Mouse (Mus musculus) midbrain, embryonic 11.5 days (tissue): Measurements from ENCODE around the gene Ivd. TPM values are rescaled to one million over a fixed set of nuclear protein-coding genes. Genes with fewer than 3 reads are reported as not detected.

Experiments used
- ATAC-seq: fragments of 200-750 bp; cut with Nextera tagmentation; 2 replicates; pipeline ENCODE4 v1.8.0; 2017; ENCODE audit warnings: moderate TSS enrichment, moderate library complexity; ENCODE audit not compliant: low FRiP score
- DNase-seq: peaks from one replicate; pipeline ENCODE4 v3.0.0; 2015; ENCODE audit warnings: low spot score; ENCODE audit errors: missing footprints
- H3K27ac ChIP-seq: fragments of 300-500 bp; sonication (generic); 2 replicates; pipeline ENCODE4 v1.5.1; 2014; ENCODE audit warnings: low read depth, low read length
- H3K27me3 ChIP-seq: fragments of 300-500 bp; sonication (generic); 2 replicates; pipeline ENCODE4 v1.6.1; 2014; ENCODE audit warnings: mild to moderate bottlenecking, low read length, moderate library complexity, mixed read lengths; ENCODE audit not compliant: control insufficient read depth, insufficient read depth
- H3K36me3 ChIP-seq: fragments of 300-500 bp; sonication (generic); 2 replicates; pipeline ENCODE4 v1.6.1; 2014; ENCODE audit warnings: mild to moderate bottlenecking, low read length, moderate library complexity, mixed read lengths; ENCODE audit not compliant: control insufficient read depth, insufficient read depth
- H3K4me1 ChIP-seq: fragments of 300-500 bp; sonication (generic); 2 replicates; pipeline ENCODE4 v1.6.1; 2014; ENCODE audit warnings: low read length; ENCODE audit not compliant: control insufficient read depth, insufficient read depth
- H3K4me2 ChIP-seq: fragments of 300-500 bp; sonication (generic); 2 replicates; pipeline ENCODE4 v1.6.1; 2014; ENCODE audit warnings: mild to moderate bottlenecking, moderate library complexity
- H3K4me3 ChIP-seq: fragments of 300-500 bp; sonication (generic); 2 replicates; pipeline ENCODE4 v1.5.1; 2014; ENCODE audit warnings: low read depth, low read length
- H3K9ac ChIP-seq: fragments of 300-500 bp; sonication (generic); 2 replicates; pipeline ENCODE4 v1.6.1; 2014; ENCODE audit warnings: low read length
- H3K9me3 ChIP-seq: fragments of 300-500 bp; sonication (generic); 2 replicates; pipeline ENCODE4 v1.6.1; 2016; ENCODE audit warnings: low read length; ENCODE audit not compliant: control insufficient read depth
- WGBS: fragments of 180-500 bp; shearing (Covaris S2); extraction: QIAGEN DNeasy Blood & Tissue Kit; methylation state at CpG from one replicate; pipeline ENCODE4 v1.1.7; 2014; 5-methylcytosine and 5-hydroxymethylcytosine counted together
- polyA plus RNA-seq: library from polyadenylated mRNA; unstranded; fragments of >200 nt; fragmentation: Nextera tagmentation; extraction: Ambion mirVana; gene quantifications from 2 replicates; pipeline ENCODE4 v1.2.1, GENCODE M21; 2014

Ivd gene
- polyA plus RNA-seq, 1 experiment from 2014 or later: 40.5 TPM

DNA sequence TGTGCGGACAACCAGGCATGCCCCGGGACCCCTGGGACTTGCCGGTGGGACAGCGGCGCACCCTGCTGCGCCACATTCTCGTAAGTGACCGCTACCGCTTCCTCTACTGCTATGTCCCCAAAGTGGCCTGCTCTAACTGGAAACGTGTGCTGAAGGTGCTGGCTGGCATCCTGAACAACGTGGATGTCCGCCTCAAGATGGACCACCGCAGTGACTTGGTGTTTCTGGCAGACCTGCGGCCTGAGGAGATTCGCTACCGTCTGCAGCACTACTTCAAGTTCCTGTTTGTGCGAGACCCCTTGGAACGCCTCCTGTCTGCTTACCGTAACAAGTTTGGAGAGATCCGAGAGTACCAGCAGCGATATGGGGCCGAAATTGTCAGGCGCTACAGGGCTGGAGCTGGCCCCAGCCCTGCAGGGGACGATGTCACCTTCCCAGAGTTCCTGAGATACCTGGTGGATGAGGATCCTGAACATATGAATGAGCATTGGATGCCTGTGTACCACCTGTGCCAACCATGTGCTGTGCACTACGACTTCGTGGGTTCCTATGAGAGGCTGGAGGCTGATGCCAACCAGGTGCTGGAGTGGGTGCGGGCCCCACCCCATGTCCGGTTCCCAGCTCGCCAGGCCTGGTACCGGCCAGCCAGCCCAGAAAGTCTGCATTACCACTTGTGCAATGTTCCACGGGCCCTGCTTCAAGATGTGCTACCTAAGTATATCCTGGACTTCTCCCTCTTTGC, 65.4 kb downstream of the Ivd start:
- 37% methylated on average over 31 of the region's 31 CpGs for WGBS
- no peak for ATAC-seq
- Histone ChIP-seq H3K36me3 (no peaks in the 10 kb centered on the region; the same call in 1 of the 2 replicates), H3K27ac (no peak overlapping the region; the same call in 1 of the 2 replicates), H3K9ac (peak overlapping the region; percentile 84), H3K4me1 (peaks cover 25% of the 10 kb centered on the region), H3K27me3 (no peaks in the 10 kb centered on the region), H3K9me3 (no peaks in the 10 kb centered on the region), H3K4me2 (peak overlapping the region; percentile 97), H3K4me3 (peak overlapping the region; percentile 64)
- DNase-seq: no peak

Other genes with a start within 250 kb of the Ivd start
- gene Pak6, start 198.7 kb upstream of the Ivd start, polyA plus RNA-seq: 1.2 and 1.4 TPM in 2 replicates
- gene Ankrd63, start 158.0 kb upstream of the Ivd start, polyA plus RNA-seq: not detected in 2 replicates
- gene Plcb2, start 133.5 kb upstream of the Ivd start, polyA plus RNA-seq: 0.20 and 0.33 TPM in 2 replicates
- gene Inafm2, start 116.2 kb upstream of the Ivd start, polyA plus RNA-seq: 36.0 and 39.9 TPM in 2 replicates
- gene Ccdc9b, start 99.3 kb upstream of the Ivd start, polyA plus RNA-seq: 0.86 and 0.92 TPM in 2 replicates
- gene Phgr1, start 89.2 kb upstream of the Ivd start, polyA plus RNA-seq: not detected in 2 replicates
- 7.8 and 8.0 TPM in 2 replicates for gene Disp2, start 82.2 kb upstream of the Ivd start, polyA plus RNA-seq
- 201 and 203 TPM in 2 replicates for gene Knstrn, start 48.0 kb upstream of the Ivd start, polyA plus RNA-seq
- 1.4 and 1.5 TPM in 2 replicates for gene Bahd1, start 38.4 kb downstream of the Ivd start, polyA plus RNA-seq
- 17.3 and 19.2 TPM in 2 replicates for gene Chst14, start 64.5 kb downstream of the Ivd start, polyA plus RNA-seq
- 25.0 and 25.6 TPM in 2 replicates for gene Ccdc32, start 167.4 kb downstream of the Ivd start, polyA plus RNA-seq
- gene Rpusd2, start 172.8 kb downstream of the Ivd start, polyA plus RNA-seq: 7.4 and 7.9 TPM in 2 replicates
- 45.5 and 46.4 TPM in 2 replicates for gene Knl1, start 185.2 kb downstream of the Ivd start, polyA plus RNA-seq